Mouse (Mus musculus): ENCODE data around the gene Vwa3b.

DNA sequence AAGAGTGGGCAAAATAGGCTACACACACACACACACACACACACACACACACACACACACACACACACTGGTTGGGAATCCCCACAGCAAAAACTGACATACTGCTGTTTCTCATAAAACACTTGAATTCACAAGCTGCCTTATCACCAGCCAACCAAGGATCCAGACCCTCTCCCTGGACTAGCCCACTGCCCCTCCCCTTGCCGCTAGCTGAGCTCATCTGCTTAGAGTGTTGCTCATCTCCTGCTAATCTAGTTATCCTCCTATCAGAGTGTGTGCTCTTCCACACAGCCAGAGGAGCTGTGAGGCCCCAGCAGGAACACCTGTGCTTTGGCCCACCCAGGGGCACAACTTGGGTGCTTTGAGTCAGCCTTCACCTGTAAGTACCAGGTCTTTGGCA lies 187.7 kb downstream of the Vwa3b start, which contains the start of gene Cnga3:
- TF ChIP-seq CTCF (IDR thresholded peaks at IDR 0.05; ENCODE audit: extremely low read depth, insufficient read length, insufficient replicate concordance, low read depth, low read length) (no peak), POLR2A (IDR thresholded peaks at IDR 0.05; ENCODE audit: low read depth, low read length) (no peak)
